Mouse (Mus musculus): Measurements from ENCODE around the gene Zfp574.
"Not testable (repeated sequence)": the region's sequence is repeated elsewhere in the genome, so short reads cannot be mapped to it uniquely, and the experiment has no call there.

The Zfp574 gene

GRCm38 (mm10) chr7:25071979-25072715 lies at the start of gene Zfp574, which contains the start of gene Grik5:
TSS of gene Zfp574 (plus strand) at chr7:25072567.
TSS of gene Grik5 (minus strand) at chr7:25072346.
- DNase-seq (ENCODE audit: low read depth, low spot score), result peak; percentile 37

- DNase-seq (ENCODE audit: low read depth, low spot score), result no peak
Measured at GRCm38 (mm10) chr7:25025855-25026439, 46.4 kb upstream of the Zfp574 start.

- no peak for DNase-seq (ENCODE audit: low read depth, low spot score)
Measured at GRCm38 (mm10) chr7:25026452-25026851, 45.9 kb upstream of the Zfp574 start.

GRCm38 (mm10) chr7:25030032-25030753 lies 42.2 kb upstream of the Zfp574 start:
- DNase-seq (ENCODE audit: low read depth, low spot score), result peak; percentile 89

- DNase-seq (ENCODE audit: low read depth, low spot score), result no peak
Measured at GRCm38 (mm10) chr7:25031528-25031927, 40.8 kb upstream of the Zfp574 start.

GRCm38 (mm10) chr7:25034796-25035195 lies 37.6 kb upstream of the Zfp574 start:
- no peak for DNase-seq (ENCODE audit: low read depth, low spot score)

GRCm38 (mm10) chr7:25035916-25036315 lies 36.5 kb upstream of the Zfp574 start:
- peak; percentile 73 for DNase-seq (ENCODE audit: low read depth, low spot score)

GRCm38 (mm10) chr7:25041921-25042320 lies 30.4 kb upstream of the Zfp574 start:
- no peak for DNase-seq (ENCODE audit: low read depth, low spot score)

- not testable (repeated sequence) for DNase-seq (ENCODE audit: low read depth, low spot score)
Measured at GRCm38 (mm10) chr7:25044599-25044998, 27.8 kb upstream of the Zfp574 start.

- DNase-seq (ENCODE audit: low read depth, low spot score), result no peak
Measured at GRCm38 (mm10) chr7:25047363-25047762, 25.0 kb upstream of the Zfp574 start.

- DNase-seq (ENCODE audit: low read depth, low spot score), result no peak
Measured at GRCm38 (mm10) chr7:25049295-25049930, 23.0 kb upstream of the Zfp574 start.

- no peak for DNase-seq (ENCODE audit: low read depth, low spot score)
Measured at GRCm38 (mm10) chr7:25052587-25052986, 19.8 kb upstream of the Zfp574 start.

- DNase-seq (ENCODE audit: low read depth, low spot score), result no peak
Measured at GRCm38 (mm10) chr7:25056951-25057350, 15.4 kb upstream of the Zfp574 start.

GRCm38 (mm10) chr7:25057888-25058287 lies 14.5 kb upstream of the Zfp574 start:
- DNase-seq (ENCODE audit: low read depth, low spot score), result no peak

GRCm38 (mm10) chr7:25058394-25058793 lies 14.0 kb upstream of the Zfp574 start:
- no peak for DNase-seq (ENCODE audit: low read depth, low spot score)

- DNase-seq (ENCODE audit: low read depth, low spot score), result no peak
Measured at GRCm38 (mm10) chr7:25058836-25059235, 13.5 kb upstream of the Zfp574 start.

GRCm38 (mm10) chr7:25063346-25063745 lies 9.0 kb upstream of the Zfp574 start:
- no peak for DNase-seq (ENCODE audit: low read depth, low spot score)

GRCm38 (mm10) chr7:25063900-25064299 lies 8.5 kb upstream of the Zfp574 start:
- no peak for DNase-seq (ENCODE audit: low read depth, low spot score)

GRCm38 (mm10) chr7:25067338-25067737 lies 5.0 kb upstream of the Zfp574 start:
- DNase-seq (ENCODE audit: low read depth, low spot score), result no peak

GRCm38 (mm10) chr7:25067909-25068656 lies 4.3 kb upstream of the Zfp574 start:
- DNase-seq (ENCODE audit: low read depth, low spot score), result no peak

GRCm38 (mm10) chr7:25068724-25069123 lies 3.6 kb upstream of the Zfp574 start:
- DNase-seq (ENCODE audit: low read depth, low spot score), result peak; percentile 61
